Mouse (Mus musculus) heart, adult 2 months (tissue): ENCODE data around the gene Nat9.

ENCODE experiments used
- EP300 ChIP-seq: fragments of 200-500 bp; IDR thresholded peaks from 2 replicates; pipeline ENCODE4 v1.6.1; 2011; ENCODE audit warnings: low read depth, low read length, control low read depth; ENCODE audit not compliant: insufficient read depth
- POLR2A ChIP-seq: fragments of 200-500 bp; IDR thresholded peaks from 2 replicates; pipeline ENCODE4 v1.6.1; 2011; ENCODE audit warnings: mild to moderate bottlenecking, low read depth, low read length, control low read depth; ENCODE audit not compliant: insufficient read depth

GRCm38 (mm10) chr11:115151755-115152429, 35.8 kb downstream of the Nat9 start:
- TF ChIP-seq POLR2A: no peak
- TF ChIP-seq EP300: no peak
